Comparison of ENCODE assay signal across 19 mouse cellular contexts in genomic region chr8:106616679-106617078, GRCm38 (mm10). TPM values are rescaled to one million over a fixed set of nuclear protein-coding genes. Genes with fewer than 3 reads are reported as not detected.
DNase-seq lines count a peak whose midpoint lies in the region; ATAC-seq and TF ChIP-seq lines count a peak whose summit lies in the region.
"Had no signal": no experiment of that assay in that cellular context is flagged by ENCODE, and none has a peak within 500 bp of the region (broad histone marks: within the 10 kb centered on the region; RNA-seq: fewer than 3 reads in every experiment).

No protein-coding gene starts in this region.

- no peak overlapping the region for H3K4me2 ChIP-seq in kidney, embryonic 14.5 days (replicated peaks; ENCODE audit: low read depth, low read length)
- no peak overlapping the region for H3K4me2 ChIP-seq in embryonic facial prominence, embryonic 15.5 days (replicated peaks)
- H3K4me2 ChIP-seq in forebrain, postnatal 0 days (ENCODE audit: low read depth), result no peak overlapping the region
- H3K4me2 ChIP-seq: liver, embryonic 11.5 days had no signal

- no peak overlapping the region for H3K4me3 ChIP-seq in kidney, adult 2 months (ENCODE audit: insufficient read depth, low read depth, low read length)
- no peak overlapping the region for H3K4me3 ChIP-seq in kidney, embryonic 14.5 days (ENCODE audit: low read length)
- H3K4me3 ChIP-seq in E14TG2a.4 (replicated peaks; ENCODE audit: low read length), result peak overlapping the region; percentile 75
- no peak overlapping the region for H3K4me3 ChIP-seq in embryonic facial prominence, embryonic 15.5 days (replicated peaks)
- H3K4me3 ChIP-seq in small intestine, adult 2 months (ENCODE audit: low read depth, low read length), result no peak overlapping the region
- H3K4me3 ChIP-seq in forebrain, postnatal 0 days (ENCODE audit: low read depth, low read length), result no peak overlapping the region
- H3K4me3 ChIP-seq: layer of hippocampus, adult 2 months; megakaryocyte, embryonic 14.5 days had no signal

- H3K27me3 ChIP-seq in kidney, adult 2 months (replicated peaks; ENCODE audit: control insufficient read depth, insufficient read depth, low read length), result no peaks in the 10 kb centered on the region
- H3K27me3 ChIP-seq in kidney, embryonic 14.5 days (ENCODE audit: control insufficient read depth, insufficient read depth, low read length), result no peaks in the 10 kb centered on the region
- no peaks in the 10 kb centered on the region for H3K27me3 ChIP-seq in E14TG2a.4 (ENCODE audit: insufficient read depth, low read length)
- no peaks in the 10 kb centered on the region for H3K27me3 ChIP-seq in embryonic facial prominence, embryonic 15.5 days
- no peaks in the 10 kb centered on the region for H3K27me3 ChIP-seq in small intestine, adult 2 months (ENCODE audit: control insufficient read depth, insufficient read depth, low read length)
- no peaks in the 10 kb centered on the region for H3K27me3 ChIP-seq in forebrain, postnatal 0 days (ENCODE audit: insufficient read depth, low read length)

- TF ChIP-seq CTCF in kidney, adult 2 months (conservative IDR thresholded peaks at IDR 0.05; ENCODE audit: insufficient read depth, insufficient read length, low read depth, low read length), result no peak
- no peak for TF ChIP-seq CTCF in E14TG2a.4 (conservative IDR thresholded peaks at IDR 0.05; ENCODE audit: low read length)
- TF ChIP-seq CTCF in small intestine, adult 2 months (IDR thresholded peaks at IDR 0.05; ENCODE audit: extremely low read depth, insufficient read length, insufficient replicate concordance, low read depth, low read length), result no peak
- no peak for TF ChIP-seq CTCF in forebrain, postnatal 0 days (IDR thresholded peaks at IDR 0.05; ENCODE audit: low read depth)

- ATAC-seq in kidney, embryonic 14.5 days (ENCODE audit: low FRiP score, low TSS enrichment), result no peak
- ATAC-seq in embryonic facial prominence, embryonic 15.5 days (ENCODE audit: insufficient number of reproducible peaks, low FRiP score, low TSS enrichment, low read depth), result no peak
- ATAC-seq in forebrain, postnatal 0 days, result no peak
- ATAC-seq: CD4-positive, CD25-positive, alpha-beta regulatory T cell, adult 4 months; forebrain, embryonic 16.5 days; hindbrain, postnatal 0 days; midbrain, embryonic 16.5 days had no signal

- H3K9ac ChIP-seq in kidney, embryonic 14.5 days (ENCODE audit: low read depth, low read length), result no peak overlapping the region
- H3K9ac ChIP-seq in embryonic facial prominence, embryonic 15.5 days, result no peak overlapping the region
- H3K9ac ChIP-seq in forebrain, postnatal 0 days, result no peak overlapping the region

- peak overlapping the region; percentile 57; the same call in 1 of the 2 replicates for H3K27ac ChIP-seq in kidney, adult 2 months (ENCODE audit: insufficient read depth, low read depth, low read length)
- no peak overlapping the region for H3K27ac ChIP-seq in kidney, embryonic 14.5 days (ENCODE audit: low read depth, low read length)
- peak overlapping the region; percentile 45 for H3K27ac ChIP-seq in embryonic facial prominence, embryonic 15.5 days (replicated peaks)
- peak overlapping the region; percentile 75 for H3K27ac ChIP-seq in small intestine, adult 2 months (ENCODE audit: insufficient read depth, low read depth, low read length)
- H3K27ac ChIP-seq in forebrain, postnatal 0 days (ENCODE audit: low read depth, low read length), result no peak overlapping the region
- H3K27ac ChIP-seq: hindbrain, postnatal 0 days; layer of hippocampus, adult 2 months had no signal

- H3K36me3 ChIP-seq in kidney, adult 2 months (ENCODE audit: control insufficient read depth, insufficient read depth, low read length), result no peaks in the 10 kb centered on the region
- H3K36me3 ChIP-seq in kidney, embryonic 14.5 days (ENCODE audit: control insufficient read depth, insufficient read depth, low read length), result no peaks in the 10 kb centered on the region
- H3K36me3 ChIP-seq in E14TG2a.4 (ENCODE audit: insufficient read depth, low read length), result peaks cover 38% of the 10 kb centered on the region
- H3K36me3 ChIP-seq in embryonic facial prominence, embryonic 15.5 days, result no peaks in the 10 kb centered on the region
- H3K36me3 ChIP-seq in small intestine, adult 2 months (ENCODE audit: control insufficient read depth, insufficient read depth, low read length), result peaks cover 10% of the 10 kb centered on the region; the same call in 1 of the 2 replicates
- H3K36me3 ChIP-seq in forebrain, postnatal 0 days (ENCODE audit: insufficient read depth), result no peaks in the 10 kb centered on the region

- no peaks in the 10 kb centered on the region for H3K9me3 ChIP-seq in kidney, embryonic 14.5 days (ENCODE audit: control insufficient read depth, low read length)
- no peaks in the 10 kb centered on the region for H3K9me3 ChIP-seq in E14TG2a.4 (ENCODE audit: low read length)
- H3K9me3 ChIP-seq in embryonic facial prominence, embryonic 15.5 days (replicated peaks), result no peaks in the 10 kb centered on the region
- H3K9me3 ChIP-seq in forebrain, postnatal 0 days (ENCODE audit: low read length), result no peaks in the 10 kb centered on the region
- H3K9me3 ChIP-seq: megakaryocyte, embryonic 14.5 days had no signal

- peaks cover 36% of the 10 kb centered on the region for H3K4me1 ChIP-seq in kidney, adult 2 months (ENCODE audit: control insufficient read depth, insufficient read depth, low read length)
- H3K4me1 ChIP-seq in kidney, embryonic 14.5 days (ENCODE audit: control insufficient read depth, insufficient read depth, low read length), result peaks cover 13% of the 10 kb centered on the region; the same call in 1 of the 2 replicates
- H3K4me1 ChIP-seq in E14TG2a.4 (replicated peaks; ENCODE audit: low read depth, low read length), result peaks cover 96% of the 10 kb centered on the region
- peaks cover 42% of the 10 kb centered on the region for H3K4me1 ChIP-seq in embryonic facial prominence, embryonic 15.5 days
- peaks cover 53% of the 10 kb centered on the region for H3K4me1 ChIP-seq in small intestine, adult 2 months (ENCODE audit: control insufficient read depth, insufficient read depth, insufficient read length, low read length)
- no peaks in the 10 kb centered on the region for H3K4me1 ChIP-seq in forebrain, postnatal 0 days (ENCODE audit: insufficient read depth)
- H3K4me1 ChIP-seq: megakaryocyte, embryonic 14.5 days had no signal

- DNase-seq in kidney, adult 2 months, result no peak
- no peak for DNase-seq in heart, adult 9 months (ENCODE audit: low spot score in 2 of 2)
- no peak for DNase-seq in layer of hippocampus, postnatal 25 days (ENCODE audit: extremely low spot score in 1 of 2, low spot score in 1 of 2)
- DNase-seq in forebrain, postnatal 0 days, result no peak
- DNase-seq: cerebellum, adult 8-10 months; gastrocnemius, postnatal 36 days; lung, adult 2 months; thymus, postnatal 36 days had no signal

- WGBS in kidney, adult 2 months, result 51% methylated on average over 4 of the region's 4 CpGs
- WGBS in kidney, embryonic 14.5 days, result 52% methylated on average over 4 of the region's 4 CpGs
- 40% methylated on average over 4 of the region's 4 CpGs for WGBS in embryonic facial prominence, embryonic 15.5 days
- WGBS in small intestine, adult 2 months, result 33% methylated on average over 4 of the region's 4 CpGs
- 42% methylated on average over 4 of the region's 4 CpGs for WGBS in forebrain, postnatal 0 days

- no peak for TF ChIP-seq POLR2A in kidney, adult 2 months (IDR thresholded peaks at IDR 0.05; ENCODE audit: low read depth, low read length)
- no peak for TF ChIP-seq POLR2A in small intestine, adult 2 months (IDR thresholded peaks at IDR 0.05; ENCODE audit: low read depth, low read length)

RNA-seq across cellular contexts. Expression of gene Cdh1, which starts 13.5 kb away (rescaled TPM):
- 68.7 and 81.7 TPM in 2 replicates for polyA plus RNA-seq in kidney, adult 2 months (2012; rRNA removed)
- polyA plus RNA-seq in kidney, embryonic 14.5 days (2014; fragmentation: Nextera tagmentation; extraction: Ambion mirVana), result 31.5 and 88.4 TPM in 2 replicates
- polyA plus RNA-seq in embryonic facial prominence, embryonic 15.5 days (2015; fragmentation: Nextera tagmentation; extraction: Ambion mirVana), result 60.8 and 72.0 TPM in 2 replicates
- polyA plus RNA-seq in small intestine, adult 2 months (2012; rRNA removed), result 88.3 and 234 TPM in 2 replicates
- under 1 TPM; 0.42 to 0.59 TPM for total RNA-seq in layer of hippocampus, postnatal 25 days (2021)
- 2.5 and 3.9 TPM in 2 replicates for total RNA-seq in forebrain, postnatal 0 days (2014; rRNA removed)
- polyA plus RNA-seq in forebrain, postnatal 0 days (2015; fragmentation: Nextera tagmentation; extraction: Ambion mirVana), result 3.3 and 3.9 TPM in 2 replicates

RNA-seq across cellular contexts. Expression of gene Gm10073, which starts 43.4 kb away (rescaled TPM):
- polyA plus RNA-seq in kidney, adult 2 months (2012; rRNA removed), result 34.0 and 102 TPM in 2 replicates
- 11.5 and 11.6 TPM in 2 replicates for polyA plus RNA-seq in kidney, embryonic 14.5 days (2014; fragmentation: Nextera tagmentation; extraction: Ambion mirVana)
- 11.1 and 22.1 TPM in 2 replicates for polyA plus RNA-seq in embryonic facial prominence, embryonic 15.5 days (2015; fragmentation: Nextera tagmentation; extraction: Ambion mirVana)
- 78.0 and 81.0 TPM in 2 replicates for polyA plus RNA-seq in small intestine, adult 2 months (2012; rRNA removed)
- total RNA-seq in layer of hippocampus, postnatal 25 days (2021), result 100 to 1,000 TPM in 1 of 2 experiments, 10 to 100 TPM in 1; 73.1 to 101 TPM
- 41.5 and 48.4 TPM in 2 replicates for total RNA-seq in forebrain, postnatal 0 days (2014; rRNA removed)
- polyA plus RNA-seq in forebrain, postnatal 0 days (2015; fragmentation: Nextera tagmentation; extraction: Ambion mirVana), result 5.1 and 7.1 TPM in 2 replicates

Comparison
In these comparisons a context has a peak if more than half of its experiments do, and no peak if none do; other contexts are left out.
1. H3K27ac ChIP-seq: peak in kidney, adult 2 months (single experiment), embryonic facial prominence, embryonic 15.5 days (single experiment) and small intestine, adult 2 months (single experiment); none in kidney, embryonic 14.5 days (single experiment) and forebrain, postnatal 0 days (single experiment).